Mouse (Mus musculus) heart, adult 2 months (tissue): ENCODE results near the gene Hist1h3e. TPM values are rescaled to one million over a fixed set of nuclear protein-coding genes. Genes with fewer than 3 reads are reported as not detected.
A peak's percentile ranks its signal among the peaks of the same experiment; 100 is the strongest.

ENCODE experiments used
- DNase-seq, 2 experiments: peaks; one replicate each; pipeline ENCODE4 v3.0.0; 2021
- H3K27ac ChIP-seq: fragments of 200-600 bp; 2 replicates; pipeline ENCODE4 v1.8.1; 2022
- H3K27me3 ChIP-seq: fragments of 200-500 bp; 2 replicates; pipeline ENCODE4 v1.6.1; 2012; ENCODE audit warnings: mild to moderate bottlenecking, low read length, inconsistent platforms, mixed read lengths; ENCODE audit not compliant: control insufficient read depth, insufficient read depth
- H3K36me3 ChIP-seq: fragments of 200-500 bp; 2 replicates; pipeline ENCODE4 v1.6.1; 2012; ENCODE audit warnings: low read length, inconsistent platforms; ENCODE audit not compliant: control insufficient read depth, insufficient read depth
- H3K4me1 ChIP-seq: fragments of 200-500 bp; 2 replicates; pipeline ENCODE4 v1.6.1; 2011; ENCODE audit warnings: low read length; ENCODE audit not compliant: control insufficient read depth, insufficient read depth
- H3K4me3 ChIP-seq: fragments of 200-600 bp; 2 replicates; pipeline ENCODE4 v1.8.1; 2022
- H3K79me2 ChIP-seq: fragments of 200-500 bp; replicated peaks from 2 replicates; pipeline ENCODE4 v1.6.1; 2012; ENCODE audit warnings: mild to moderate bottlenecking, inconsistent platforms, low read length, moderate library complexity, mixed read lengths; ENCODE audit not compliant: control insufficient read depth, insufficient read depth
- H3K9ac ChIP-seq: fragments of 200-500 bp; 2 replicates; pipeline ENCODE4 v1.6.1; 2012; ENCODE audit warnings: low read depth, mild to moderate bottlenecking, control low read depth, inconsistent platforms, low read length, mixed read lengths
- CTCF ChIP-seq: fragments of 200-600 bp; IDR thresholded peaks from 2 replicates; pipeline ENCODE4 v1.8.1; 2022; ENCODE audit warnings: antibody characterized with exemption, mild to moderate bottlenecking, moderate library complexity
- EP300 ChIP-seq: fragments of 200-500 bp; IDR thresholded peaks from 2 replicates; pipeline ENCODE4 v1.6.1; 2011; ENCODE audit warnings: low read depth, low read length, control low read depth; ENCODE audit not compliant: insufficient read depth
- POLR2A ChIP-seq: fragments of 200-500 bp; IDR thresholded peaks from 2 replicates; pipeline ENCODE4 v1.6.1; 2011; ENCODE audit warnings: mild to moderate bottlenecking, low read depth, low read length, control low read depth; ENCODE audit not compliant: insufficient read depth
- WGBS: fragments of 180-500 bp; shearing (Covaris S2); methylation state at CpG from one replicate; pipeline ENCODE4 v1.1.7; 2018; 5-methylcytosine and 5-hydroxymethylcytosine counted together
- intact Hi-C: fragments of 180-260 bp; cut with DNase I; formaldehyde crosslinking; loops from one replicate; pipeline ENCODE4 v1.15.1; 2025
- polyA plus RNA-seq: library from polyadenylated mRNA; depleted of rRNA; stranded (reverse); fragments of >200 nt; gene quantifications from 2 replicates; pipeline ENCODE4 v1.2.3, GENCODE M21; 2012
- total RNA-seq, 2 experiments: library from RNA; stranded (reverse); gene quantifications; 2 replicates each; pipeline ENCODE4 v1.2.3; 2021

Gene Hist1h3e
- total and polyA plus RNA-seq, 3 experiments = 2.0 to 14.6 (median 14.0) TPM

DNA sequence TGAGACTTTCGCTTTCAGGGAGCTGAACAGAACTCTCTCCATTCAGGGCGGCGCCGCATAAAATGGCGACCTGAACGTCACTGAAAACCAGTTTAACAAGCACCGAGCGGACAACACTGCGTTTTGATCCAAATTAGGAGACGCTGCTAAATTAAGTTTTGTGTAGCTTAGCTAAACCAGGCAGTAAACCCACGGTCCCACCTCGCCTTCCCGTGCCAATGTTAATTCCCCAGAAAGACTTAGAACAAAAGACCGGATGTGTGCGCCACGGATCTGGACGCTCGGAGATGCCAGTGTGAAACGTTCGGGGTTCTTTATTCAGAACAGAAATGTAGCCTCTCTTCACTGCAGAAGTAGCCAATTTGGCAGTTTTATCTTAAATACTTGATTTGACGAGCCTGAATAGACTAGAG, 22.9 kb upstream of the Hist1h3e start:
- H3K27me3 ChIP-seq = no peaks in the 10 kb centered on the region
- peak overlapping the region; percentile 67 for H3K4me3 ChIP-seq
- H3K79me2 ChIP-seq = no peaks in the 10 kb centered on the region
- H3K9ac ChIP-seq = peak overlapping the region; percentile 73
- peaks cover 4% of the 10 kb centered on the region for H3K4me1 ChIP-seq
- DNase-seq = peak; percentile 79 to 83
- intact Hi-C loops = loop anchor here (2.0 to 10.0 kb wide), 4 partner anchors 54 to 1870 kb away; partner anchors contain the start of genes Hist1h1b, Hist1h2ai, Hist1h2an and Hist1h2bc
- no peak for TF ChIP-seq CTCF
- peak; percentile 57 for TF ChIP-seq POLR2A
- TF ChIP-seq EP300 = no peak
- H3K27ac ChIP-seq = peak overlapping the region; percentile 95
- under 1% methylated on average over 21 of the region's 21 CpGs for WGBS
- peaks cover 4% of the 10 kb centered on the region; the same call in 1 of the 2 replicates for H3K36me3 ChIP-seq

DNA sequence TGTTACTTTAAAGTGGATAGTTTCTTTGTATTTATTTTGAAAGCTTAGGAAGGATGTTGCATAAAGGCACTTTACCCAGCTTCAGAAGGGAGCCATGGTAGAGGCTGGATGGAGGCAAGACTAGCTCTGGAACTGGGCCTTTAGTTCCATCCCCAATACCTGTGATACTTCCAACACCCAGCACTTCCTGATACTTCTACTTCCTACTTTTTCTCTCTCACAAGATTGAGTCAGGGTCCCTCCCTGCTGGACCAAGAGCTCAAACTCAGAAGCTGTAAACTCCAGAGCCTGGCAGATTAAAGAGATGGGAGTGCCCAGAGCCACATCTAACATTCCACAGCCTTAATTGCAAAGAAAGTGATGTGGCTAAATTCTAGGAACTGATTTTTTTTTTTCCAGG, 22.2 kb upstream of the Hist1h3e start:
- DNase-seq = no peak
- Histone ChIP-seq H3K79me2 (no peaks in the 10 kb centered on the region), H3K9ac (peak overlapping the region; percentile 23), H3K4me3 (peak overlapping the region; percentile 67), H3K4me1 (peaks cover 4% of the 10 kb centered on the region), H3K27me3 (no peaks in the 10 kb centered on the region), H3K27ac (peak overlapping the region; percentile 95), H3K36me3 (peaks cover 4% of the 10 kb centered on the region; the same call in 1 of the 2 replicates)
- intact Hi-C loops = loop anchor here (2.0 to 10.0 kb wide), 6 partner anchors 54 to 1870 kb away; partner anchors contain the start of genes Hist1h1b, Hist1h2ag, Hist1h2ai and Hist1h2an
- TF ChIP-seq POLR2A (no peak), EP300 (no peak), CTCF (no peak)

- Histone ChIP-seq H3K36me3 (peaks cover 4% of the 10 kb centered on the region; the same call in 1 of the 2 replicates), H3K9ac (no peak overlapping the region), H3K27me3 (no peaks in the 10 kb centered on the region), H3K79me2 (no peaks in the 10 kb centered on the region), H3K4me3 (no peak overlapping the region; the same call in 1 of the 2 replicates), H3K4me1 (peaks cover 4% of the 10 kb centered on the region), H3K27ac (no peak overlapping the region; the same call in 1 of the 2 replicates)
- intact Hi-C loops = loop anchor here (2.0 to 10.0 kb wide), 6 partner anchors 53 to 1869 kb away; partner anchors contain the start of genes Hist1h1b, Hist1h2ag, Hist1h2ai and Hist1h2an
- DNase-seq = no peak
- no peak for TF ChIP-seq POLR2A
- no peak for TF ChIP-seq CTCF
- TF ChIP-seq EP300 = no peak
These were observed 21.4 kb upstream of the Hist1h3e start for GRCm38 (mm10) chr13:23583387-23584068.

DNA sequence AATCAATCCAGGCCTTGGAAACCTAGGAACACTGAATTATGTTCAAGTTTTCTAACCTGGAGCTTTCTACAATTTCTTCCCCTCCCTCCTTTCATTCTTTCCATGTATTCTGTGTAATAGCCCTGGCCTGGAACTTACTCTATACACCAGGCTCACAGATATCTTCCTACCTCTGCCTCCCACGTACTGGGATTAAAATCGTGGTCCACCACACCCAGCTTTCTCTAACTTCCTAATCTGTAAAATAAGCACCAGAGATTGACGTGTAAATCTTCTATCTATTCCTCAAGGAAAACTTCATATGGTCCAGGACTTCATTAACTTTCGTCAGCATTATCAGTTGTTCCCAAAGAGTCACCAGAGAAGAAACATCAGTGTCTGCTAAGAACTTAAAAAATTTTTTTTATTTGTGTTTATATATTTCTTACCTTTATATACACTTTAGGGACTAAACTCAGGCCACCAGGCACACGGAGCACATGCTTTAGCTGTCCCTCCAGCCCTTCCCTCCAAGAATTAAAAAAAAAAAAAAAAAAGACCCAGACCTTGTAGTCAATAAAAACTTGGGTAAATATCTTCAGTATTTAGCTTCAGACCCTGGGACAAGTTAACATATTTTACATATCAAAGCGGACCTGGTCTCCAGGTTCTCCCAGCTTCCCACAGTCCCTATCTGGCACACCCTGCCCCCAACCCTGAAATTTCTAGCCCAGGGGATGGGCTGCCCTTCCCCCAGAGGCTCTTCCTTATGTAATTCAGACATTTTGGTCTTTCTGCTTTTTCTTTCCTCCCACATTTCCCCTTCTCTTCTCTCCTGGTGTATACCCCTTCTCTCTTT, 20.3 kb upstream of the Hist1h3e start:
- Histone ChIP-seq H3K27me3 (no peaks in the 10 kb centered on the region), H3K27ac (peak overlapping the region; percentile 7), H3K9ac (peak overlapping the region; percentile 71; the same call in 1 of the 2 replicates), H3K79me2 (no peaks in the 10 kb centered on the region), H3K4me1 (peaks cover 4% of the 10 kb centered on the region), H3K36me3 (peaks cover 4% of the 10 kb centered on the region; the same call in 1 of the 2 replicates), H3K4me3 (peak overlapping the region; percentile 72)
- intact Hi-C loops = loop anchor here (5.0 to 10.0 kb wide), 4 partner anchors 160 to 1868 kb away; partner anchors contain the start of genes Hist1h1b, Hist1h2ag, Hist1h2ai and Hist1h2an
- no peak for DNase-seq
- TF ChIP-seq POLR2A (no peak), EP300 (no peak), CTCF (no peak)
- 37% methylated on average over 6 of the region's 6 CpGs for WGBS

GRCm38 (mm10) chr13:23581408-23582218, 19.4 kb upstream of the Hist1h3e start, which contains the start of gene Hist1h4d:
Hist1h4d (plus strand) TSS chr13:23581598.
- intact Hi-C loops = loop anchor here (5.0 to 10.0 kb wide), 4 partner anchors 161 to 1867 kb away; partner anchors contain the start of genes Hist1h1b, Hist1h2ag, Hist1h2ai and Hist1h2an
- peak within 1 kb of the TSS; percentile 72 for H3K4me3 ChIP-seq
- TF ChIP-seq POLR2A (peak; percentile 100), EP300 (peak; percentile 97), CTCF (no peak)
- under 1% methylated on average over 43 of the region's 43 CpGs for WGBS
- H3K27ac ChIP-seq = peak within 1 kb of the TSS; percentile 24
- DNase-seq = peak; percentile 94 to 96
- H3K27me3 ChIP-seq = no peaks in the 10 kb centered on the region
- peaks cover 4% of the 10 kb centered on the region; the same call in 1 of the 2 replicates for H3K36me3 ChIP-seq
- peaks cover 4% of the 10 kb centered on the region for H3K4me1 ChIP-seq
- H3K79me2 ChIP-seq = no peaks in the 10 kb centered on the region
- peak within 1 kb of the TSS; percentile 71 for H3K9ac ChIP-seq
